Comparison of ENCODE assay signal across 7 mouse cellular contexts in the genomic region with DNA sequence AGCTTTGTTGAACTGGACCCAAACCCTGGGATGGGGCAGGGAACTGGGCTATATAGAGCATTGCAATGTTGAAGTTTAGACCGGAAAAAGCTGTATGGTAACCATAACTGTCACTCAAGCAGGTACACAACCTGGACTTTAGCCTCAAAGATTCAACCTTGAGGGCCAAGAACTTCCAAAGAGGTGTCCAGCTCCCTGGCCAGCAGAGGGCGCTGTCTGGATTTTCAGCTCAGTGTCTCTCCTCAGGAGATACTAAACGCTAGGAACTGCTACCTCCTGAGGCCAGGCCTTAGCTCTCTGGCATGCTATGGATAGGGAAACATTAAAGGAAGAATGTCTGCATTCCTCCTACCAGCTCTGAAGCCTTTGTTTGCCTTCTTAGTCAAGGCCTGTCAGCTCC.
A peak's percentile ranks its signal among the peaks of the same experiment; 100 is the strongest.
DNase-seq lines count a peak whose midpoint lies in the region; ATAC-seq and TF ChIP-seq lines count a peak whose summit lies in the region.

No protein-coding gene starts in this region.

- 39% methylated on average over 3 of the region's 3 CpGs for WGBS in forebrain, embryonic 10.5 days

- DNase-seq in layer of hippocampus, adult 2 months (ENCODE audit: low spot score in 2 of 2), result peak in 1 of 2 experiments; percentile 45
- DNase-seq in layer of hippocampus, adult 8-10 months (ENCODE audit: low spot score in 2 of 2), result no peak
- DNase-seq in G1E (ENCODE audit: low spot score), result no peak
- peak; percentile 63 for DNase-seq in adrenal gland, postnatal 25 days
- peak; percentile 61 to 69 for DNase-seq in kidney, postnatal 4 days
- DNase-seq in forebrain, embryonic 10.5 days (ENCODE audit: extremely low spot score, low spot score), result no peak

- H3K9me3 ChIP-seq in G1E (replicated peaks), result no peaks in the 10 kb centered on the region
- H3K9me3 ChIP-seq in forebrain, embryonic 10.5 days, result no peaks in the 10 kb centered on the region

- TF ChIP-seq CTCF in layer of hippocampus, adult 2 months (conservative IDR thresholded peaks at IDR 0.05), result peak; percentile 80
- TF ChIP-seq CTCF in G1E (IDR thresholded peaks at IDR 0.05; ENCODE audit: low read depth, low read length), result peak; percentile 30; the same call in 1 of the 2 replicates
- peak; percentile 81 for TF ChIP-seq CTCF in testis, adult 2 months (IDR thresholded peaks at IDR 0.05; ENCODE audit: control insufficient read depth, insufficient read depth, insufficient replicate concordance, low read depth, low read length)

- peaks cover 21% of the 10 kb centered on the region for H3K4me1 ChIP-seq in G1E (ENCODE audit: insufficient read depth, low read depth, low read length)
- no peaks in the 10 kb centered on the region for H3K4me1 ChIP-seq in testis, adult 2 months (ENCODE audit: control insufficient read depth, insufficient read depth, low read length)
- peaks cover 59% of the 10 kb centered on the region for H3K4me1 ChIP-seq in forebrain, embryonic 10.5 days

- no peak for TF ChIP-seq POLR2A in testis, adult 2 months (IDR thresholded peaks at IDR 0.05; ENCODE audit: control insufficient read depth, low read depth, low read length)

- H3K4me3 ChIP-seq in layer of hippocampus, adult 2 months, result no peak overlapping the region
- no peak overlapping the region for H3K4me3 ChIP-seq in G1E (ENCODE audit: low read depth, low read length)
- no peak overlapping the region for H3K4me3 ChIP-seq in testis, adult 2 months (ENCODE audit: control insufficient read depth, low read depth, low read length)
- H3K4me3 ChIP-seq in forebrain, embryonic 10.5 days, result no peak overlapping the region

- no peak for ATAC-seq in G1E (ENCODE audit: extremely low read depth, insufficient number of reproducible peaks, low FRiP score, poor library complexity, severe bottlenecking)

- peaks cover 20% of the 10 kb centered on the region for H3K27me3 ChIP-seq in G1E (ENCODE audit: insufficient read depth, low read length)
- H3K27me3 ChIP-seq in testis, adult 2 months (ENCODE audit: control insufficient read depth, insufficient read depth, low read length), result no peaks in the 10 kb centered on the region
- peaks cover 78% of the 10 kb centered on the region for H3K27me3 ChIP-seq in forebrain, embryonic 10.5 days (ENCODE audit: poor library complexity, severe bottlenecking)

- H3K27ac ChIP-seq in layer of hippocampus, adult 2 months, result no peak overlapping the region
- H3K27ac ChIP-seq in testis, adult 2 months (ENCODE audit: control insufficient read depth, insufficient read depth, low read depth, low read length), result no peak overlapping the region
- no peak overlapping the region for H3K27ac ChIP-seq in forebrain, embryonic 10.5 days

- H3K36me3 ChIP-seq in G1E (replicated peaks), result no peaks in the 10 kb centered on the region
- H3K36me3 ChIP-seq in testis, adult 2 months (ENCODE audit: control insufficient read depth, insufficient read depth, low read length), result no peaks in the 10 kb centered on the region
- H3K36me3 ChIP-seq in forebrain, embryonic 10.5 days (replicated peaks), result no peaks in the 10 kb centered on the region

Comparison
In these comparisons a context has a peak if more than half of its experiments do, and no peak if none do; other contexts are left out.
1. DNase-seq: peak in adrenal gland, postnatal 25 days (single experiment) and kidney, postnatal 4 days (2 of 2); none in layer of hippocampus, adult 8-10 months (0 of 2), G1E (single experiment) and forebrain, embryonic 10.5 days (single experiment).
2. CTCF ChIP-seq: peak in every context shown above with its lines; median percentile 81 in testis, adult 2 months; 80 in layer of hippocampus, adult 2 months; 30 in G1E.